Mouse (Mus musculus) brain, embryonic 18.5 days (tissue): Measurements from ENCODE around the gene Olfr613.
"Not testable (repeated sequence)": the region's sequence is repeated elsewhere in the genome, so short reads cannot be mapped to it uniquely, and the experiment has no call there.

Experiments used
- DNase-seq: peaks from one replicate; pipeline ENCODE4 v3.0.0-alpha.2; 2012; ENCODE audit warnings: low read depth, low spot score

Olfr613 gene

GRCm38 (mm10) chr7:103547774-103548173 is at the start of gene Olfr613:
Gene Olfr613 (plus strand): TSS chr7:103548074.
- DNase-seq = no peak

GRCm38 (mm10) chr7:103512022-103512421 is 35.9 kb upstream of the Olfr613 start, which contains the start of gene Olfr610:
Gene Olfr610 (minus strand): TSS chr7:103512122.
- no peak for DNase-seq

GRCm38 (mm10) chr7:103520746-103521145 is 27.1 kb upstream of the Olfr613 start, which contains the start of gene Olfr611:
Gene Olfr611 (minus strand): TSS chr7:103520846.
- not testable (repeated sequence) for DNase-seq

- not testable (repeated sequence) for DNase-seq
Measured at GRCm38 (mm10) chr7:103542617-103543016, 5.3 kb upstream of the Olfr613 start, which contains the start of gene Olfr612. Gene Olfr612 (minus strand): TSS chr7:103542717.

GRCm38 (mm10) chr7:103555779-103556178 is 7.9 kb downstream of the Olfr613 start, which contains the start of gene Olfr615:
Gene Olfr615 (plus strand): TSS chr7:103556079.
- DNase-seq = no peak

GRCm38 (mm10) chr7:103569043-103569442 is 21.2 kb downstream of the Olfr613 start, which contains the start of gene Olfr616:
Gene Olfr616 (minus strand): TSS chr7:103569143.
- no peak for DNase-seq

- DNase-seq = no peak
Measured at GRCm38 (mm10) chr7:103572761-103573160, 24.9 kb downstream of the Olfr613 start, which contains the start of gene Olfr617. Gene Olfr617 (plus strand): TSS chr7:103573061.

- DNase-seq = no peak
Measured at GRCm38 (mm10) chr7:103589803-103590202, 41.9 kb downstream of the Olfr613 start, which contains the start of gene Olfr618. Gene Olfr618 (plus strand): TSS chr7:103590103.

GRCm38 (mm10) chr7:103600275-103600674 is 52.4 kb downstream of the Olfr613 start, which contains the start of gene Olfr619:
Gene Olfr619 (plus strand): TSS chr7:103600575.
- DNase-seq = no peak
